Mouse (Mus musculus) cortical plate, adult 2 months (tissue): Measurements from ENCODE around the gene Ablim1. TPM values are rescaled to one million over a fixed set of nuclear protein-coding genes. Genes with fewer than 3 reads are reported as not detected.
A peak's percentile ranks its signal among the peaks of the same experiment; 100 is the strongest.

ENCODE experiments used
- H3K27ac ChIP-seq: fragments of 200-500 bp; 2 replicates; pipeline ENCODE4 v1.5.1; 2012; ENCODE audit warnings: low read length, control low read depth, inconsistent platforms; ENCODE audit not compliant: insufficient read depth
- H3K4me1 ChIP-seq: fragments of 200-500 bp; 2 replicates; pipeline ENCODE4 v1.6.1; 2011; ENCODE audit warnings: low read length; ENCODE audit not compliant: control insufficient read depth, insufficient read depth
- H3K4me3 ChIP-seq: fragments of 200-500 bp; 2 replicates; pipeline ENCODE4 v1.5.1; 2011; ENCODE audit warnings: mild to moderate bottlenecking, low read length, control low read depth; ENCODE audit not compliant: insufficient read depth
- CTCF ChIP-seq: fragments of 200-500 bp; IDR thresholded peaks from 2 replicates; pipeline ENCODE4 v1.5.1; 2011; ENCODE audit warnings: mild to moderate bottlenecking, control low read depth, low read length; ENCODE audit not compliant: insufficient read depth; ENCODE audit errors: extremely low read depth
- POLR2A ChIP-seq: fragments of 200-500 bp; IDR thresholded peaks from 2 replicates; pipeline ENCODE4 v1.6.1; 2011; ENCODE audit warnings: mild to moderate bottlenecking, low read length, control low read depth; ENCODE audit not compliant: insufficient read depth; ENCODE audit errors: extremely low read depth
- polyA plus RNA-seq: library from polyadenylated mRNA; depleted of rRNA; stranded (reverse); fragments of >200 nt; gene quantifications from 2 replicates; pipeline ENCODE4 v1.2.3, GENCODE M21; 2012

The Ablim1 gene
- polyA plus RNA-seq, 1 experiment = 50.0 TPM

DNA sequence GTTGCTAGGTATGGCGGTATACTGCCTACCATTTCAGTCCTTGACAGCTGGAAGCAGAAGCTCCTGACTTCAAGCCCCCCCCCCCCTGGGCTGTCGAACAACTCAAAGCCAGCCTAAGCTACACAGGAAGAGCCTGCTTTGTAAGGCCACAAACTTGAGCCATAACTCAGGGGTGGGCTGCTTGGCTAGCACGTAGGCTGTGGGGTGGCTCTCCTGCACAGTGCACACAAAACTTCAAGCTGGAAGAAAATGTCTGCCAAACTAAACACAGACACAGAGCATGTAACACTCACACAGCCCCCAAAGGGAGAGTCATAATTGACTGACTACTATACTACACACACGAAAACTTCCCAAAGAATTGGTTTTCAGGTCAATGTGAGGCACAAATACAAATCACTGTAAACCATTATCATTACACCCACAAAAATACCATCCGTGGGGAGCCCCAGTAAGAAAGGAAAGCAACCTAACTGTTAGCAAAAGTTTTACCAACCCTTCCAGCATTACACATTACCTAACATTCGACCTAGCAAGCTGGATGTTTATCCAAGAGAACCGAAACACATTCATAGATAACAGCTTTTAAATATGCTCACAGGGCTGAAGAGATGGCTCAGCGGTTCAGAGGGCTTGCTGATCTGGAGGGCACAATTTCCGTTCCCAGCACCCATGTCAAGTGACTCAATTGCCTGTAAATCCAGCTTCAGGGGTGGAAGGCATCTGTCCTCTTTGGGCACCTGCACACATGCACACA, 61.8 kb downstream of the Ablim1 start:
- no peak overlapping the region for H3K27ac ChIP-seq
- no peak overlapping the region for H3K4me3 ChIP-seq
- TF ChIP-seq POLR2A (no peak), CTCF (no peak)
- peaks cover 3% of the 10 kb centered on the region; the same call in 1 of the 2 replicates for H3K4me1 ChIP-seq

DNA sequence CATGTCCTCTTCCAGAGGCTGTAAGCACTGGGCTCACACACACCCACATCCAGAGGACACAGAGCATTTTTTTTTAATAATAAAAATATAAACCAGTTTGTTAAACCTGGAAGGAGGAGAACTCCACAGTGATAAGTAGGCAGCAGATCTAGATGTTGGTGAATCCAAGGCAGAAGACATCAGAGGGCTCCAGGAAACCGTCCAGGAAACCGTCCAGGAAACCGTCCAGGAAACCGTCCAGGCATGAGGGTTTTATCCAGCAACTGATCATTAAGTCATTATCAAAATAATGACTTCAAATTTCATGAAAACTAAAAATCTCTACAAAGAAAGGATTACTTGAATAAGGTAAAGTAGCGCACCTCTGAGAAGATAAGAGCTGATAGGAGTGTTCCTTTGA, 65.9 kb downstream of the Ablim1 start:
- peaks cover 6% of the 10 kb centered on the region for H3K4me1 ChIP-seq
- no peak for TF ChIP-seq CTCF
- no peak for TF ChIP-seq POLR2A
- no peak overlapping the region for H3K27ac ChIP-seq
- no peak overlapping the region for H3K4me3 ChIP-seq

DNA sequence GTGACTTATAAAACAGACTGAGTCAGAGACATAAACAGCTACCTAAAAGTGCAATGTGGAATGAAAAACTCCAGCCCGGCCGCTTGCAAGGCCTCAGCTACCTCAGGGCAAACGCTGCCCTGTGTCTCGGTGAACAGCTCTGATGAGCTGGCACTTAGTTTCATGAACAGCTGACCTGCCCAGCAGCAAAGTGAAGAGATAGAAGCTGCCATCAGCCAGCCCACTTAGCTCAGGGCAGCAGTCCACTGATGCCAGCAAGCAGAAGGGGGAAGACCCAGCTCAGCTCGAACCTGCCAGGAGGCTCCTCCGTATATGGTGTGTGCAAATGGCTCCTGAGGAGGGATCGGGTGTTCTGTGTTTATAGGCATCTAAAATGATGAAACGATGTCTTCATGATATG, 67.5 kb downstream of the Ablim1 start:
- no peak overlapping the region for H3K27ac ChIP-seq
- H3K4me1 ChIP-seq = peaks cover 6% of the 10 kb centered on the region
- TF ChIP-seq POLR2A (no peak), CTCF (no peak)
- H3K4me3 ChIP-seq = no peak overlapping the region

DNA sequence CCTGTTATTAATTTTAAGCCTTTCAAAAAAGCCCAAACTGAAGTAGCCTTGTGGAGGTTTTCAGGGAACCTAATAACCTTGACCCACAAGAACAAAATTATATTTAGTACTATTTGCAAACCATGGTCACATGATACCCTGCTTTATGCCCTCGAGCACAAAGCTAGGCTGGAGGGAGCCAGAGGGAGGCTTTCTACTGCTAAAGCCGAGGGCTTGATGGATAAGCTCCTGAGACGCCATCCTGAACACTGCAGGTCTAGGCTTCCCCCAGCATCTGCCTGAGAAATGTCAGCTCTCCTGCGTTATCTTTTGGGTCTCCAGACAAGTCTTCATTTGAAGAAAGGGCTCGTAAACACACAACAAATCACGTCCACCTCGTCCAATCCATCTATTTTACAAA, 70.4 kb downstream of the Ablim1 start:
- Histone ChIP-seq H3K4me1 (peaks cover 10% of the 10 kb centered on the region), H3K27ac (no peak overlapping the region), H3K4me3 (no peak overlapping the region)
- TF ChIP-seq POLR2A = no peak
- no peak for TF ChIP-seq CTCF

DNA sequence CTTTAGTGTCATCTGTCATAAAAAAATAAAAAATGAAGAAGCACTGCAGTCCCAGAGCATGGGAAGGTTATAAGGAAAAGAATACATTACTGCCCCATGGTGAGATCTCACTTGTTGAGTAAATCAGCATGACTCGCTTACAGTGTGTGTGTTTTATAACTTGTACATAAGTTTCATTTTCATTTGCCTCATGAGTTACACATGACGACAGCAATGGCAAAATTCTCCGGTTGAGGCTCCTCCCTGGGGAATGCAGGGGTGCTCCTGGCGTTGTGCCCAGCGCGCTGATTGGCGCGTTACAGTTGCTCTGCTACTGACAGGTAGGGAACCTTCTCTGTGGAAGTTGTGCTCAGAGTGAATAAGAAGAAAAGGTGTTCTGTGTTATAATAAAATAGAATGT, 71.1 kb downstream of the Ablim1 start:
- H3K27ac ChIP-seq = no peak overlapping the region
- no peak for TF ChIP-seq CTCF
- H3K4me1 ChIP-seq = peaks cover 10% of the 10 kb centered on the region
- no peak overlapping the region for H3K4me3 ChIP-seq

DNA sequence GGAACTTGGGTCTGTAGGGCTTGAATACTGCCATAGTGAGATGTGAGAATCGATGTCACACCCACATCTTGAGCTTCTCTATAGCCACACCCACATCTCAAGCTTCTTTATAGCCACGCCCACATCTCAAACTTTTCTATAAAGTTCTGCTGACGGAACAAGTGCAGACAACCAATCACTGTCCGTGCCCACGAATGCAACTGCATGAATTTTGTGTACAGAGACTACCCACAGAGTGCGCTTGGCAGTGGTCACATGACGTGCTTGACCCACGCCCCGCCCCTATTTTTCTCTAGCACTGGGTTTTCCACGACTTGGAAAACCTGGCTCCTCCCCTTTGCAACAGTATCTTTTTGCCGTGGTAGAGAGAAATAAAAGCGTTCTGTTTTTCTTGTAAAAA, 71.5 kb downstream of the Ablim1 start:
- no peak for TF ChIP-seq CTCF
- no peak for TF ChIP-seq POLR2A
- Histone ChIP-seq H3K4me1 (peaks cover 10% of the 10 kb centered on the region), H3K4me3 (no peak overlapping the region), H3K27ac (no peak overlapping the region)

DNA sequence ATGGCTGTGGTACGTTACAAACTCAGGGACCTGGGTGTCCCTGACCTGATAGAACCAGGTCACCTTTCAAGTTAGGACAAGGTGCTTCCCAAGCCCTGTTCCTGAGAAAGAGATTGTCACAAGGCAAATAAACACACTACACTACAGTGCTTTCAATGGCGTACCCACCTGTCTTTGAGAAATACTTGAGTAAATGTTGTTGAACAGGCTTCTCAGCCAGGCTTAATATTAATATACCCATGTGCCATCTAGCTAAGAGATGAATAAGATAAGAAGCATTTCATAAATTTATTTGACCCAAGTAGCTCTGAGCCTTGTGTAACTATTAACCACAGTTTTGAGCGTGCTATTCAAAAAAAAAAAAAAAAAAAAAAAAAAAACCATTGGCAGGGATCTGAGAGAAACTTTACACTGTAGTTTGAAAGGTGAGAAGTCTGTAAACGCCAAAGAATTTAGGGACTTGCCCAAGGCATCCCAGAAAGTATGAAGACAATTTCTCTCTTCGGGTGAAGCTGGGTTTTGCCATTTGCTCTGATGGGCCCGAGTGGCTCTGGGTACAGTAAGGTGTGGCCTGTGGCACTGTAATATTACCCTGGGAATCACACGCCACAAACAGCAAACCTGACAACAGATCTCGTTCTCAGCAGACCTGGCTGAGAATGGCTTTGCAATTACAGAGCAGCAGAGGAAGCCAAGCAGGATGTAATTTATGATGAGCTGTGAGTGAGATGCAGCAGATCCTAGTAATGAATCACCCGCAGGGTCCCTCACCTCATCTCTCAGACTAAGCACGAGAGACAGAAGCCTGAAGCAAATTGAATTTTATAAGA, 73.1 kb downstream of the Ablim1 start:
- H3K27ac ChIP-seq = no peak overlapping the region
- TF ChIP-seq POLR2A = no peak
- H3K4me3 ChIP-seq = no peak overlapping the region
- peaks cover 10% of the 10 kb centered on the region for H3K4me1 ChIP-seq

DNA sequence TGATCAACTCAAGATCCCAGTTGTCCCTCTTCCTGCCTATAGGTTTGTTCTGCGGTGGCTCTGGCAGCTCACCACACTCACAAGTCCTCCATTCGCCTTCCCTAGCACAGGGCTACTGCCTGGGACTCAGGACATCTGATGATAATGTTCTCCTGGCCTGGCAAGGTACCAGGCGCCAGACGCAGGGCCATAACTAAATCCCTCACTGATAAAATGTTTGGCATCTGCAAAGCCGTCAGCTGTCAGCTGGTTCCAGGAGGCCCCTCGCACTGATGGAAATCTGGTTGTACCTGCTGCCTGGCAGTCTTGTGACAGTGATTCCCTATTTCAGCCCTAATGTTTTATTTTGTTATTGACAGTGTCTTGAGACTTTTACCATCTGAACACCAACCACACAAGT, 74.5 kb downstream of the Ablim1 start:
- Histone ChIP-seq H3K4me1 (peaks cover 9% of the 10 kb centered on the region), H3K27ac (no peak overlapping the region; the same call in 1 of the 2 replicates), H3K4me3 (no peak overlapping the region)
- TF ChIP-seq CTCF (no peak), POLR2A (no peak)

DNA sequence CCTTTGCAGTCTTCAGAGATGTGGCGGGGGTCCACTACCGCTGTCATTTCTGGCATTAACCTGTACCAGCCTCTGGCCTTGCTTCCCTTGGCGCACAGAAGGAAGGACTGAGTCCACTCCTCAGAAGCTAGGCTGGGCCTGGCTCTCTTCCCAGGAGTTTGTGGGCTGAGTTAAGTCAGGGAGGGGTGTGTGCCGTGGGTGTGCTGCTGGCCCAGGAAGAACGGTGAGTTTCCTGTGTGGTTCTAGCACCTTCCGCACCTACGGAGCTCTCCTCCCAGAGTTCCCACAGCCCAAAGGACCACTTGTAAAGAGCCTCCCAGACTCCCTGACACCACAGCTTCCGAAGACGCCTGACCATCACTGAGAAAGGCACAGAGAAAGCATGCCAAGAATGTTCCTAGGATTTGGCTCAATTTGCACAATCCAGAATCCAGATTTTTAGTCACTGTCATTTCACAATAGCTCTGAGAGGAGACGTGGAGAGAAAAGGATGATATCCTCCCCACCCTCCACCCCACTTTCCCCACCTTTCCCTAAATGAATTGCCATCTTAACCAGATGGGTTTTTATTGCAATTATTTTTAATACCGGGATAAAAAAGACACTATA, 75.4 kb downstream of the Ablim1 start:
- H3K4me1 ChIP-seq = peaks cover 9% of the 10 kb centered on the region
- peak overlapping the region; percentile 16; the same call in 1 of the 2 replicates for H3K4me3 ChIP-seq
- TF ChIP-seq CTCF (no peak), POLR2A (0 out of 2 replicates have a peak, but pooled peaks have one; percentile 9)
- H3K27ac ChIP-seq = no peak overlapping the region
